Mouse (Mus musculus): ENCODE data around the gene Gm20509.

- TF ChIP-seq POLR2A (IDR thresholded peaks at IDR 0.05; ENCODE audit: control insufficient read depth, extremely low read depth, insufficient read depth, low read length, poor library complexity): no peak
- TF ChIP-seq CTCF (IDR thresholded peaks at IDR 0.05; ENCODE audit: borderline replicate concordance, control insufficient read depth, extremely low read depth, insufficient read depth, low read length, poor library complexity): no peak
Measured at GRCm38 (mm10) chr9:73082291-73083000, 19.8 kb upstream of the Gm20509 start.

All from thymus, adult 2 months (tissue).